Mouse (Mus musculus) midbrain, embryonic 13.5 days (tissue): ENCODE data around the gene Tmem25. TPM values are rescaled to one million over a fixed set of nuclear protein-coding genes. Genes with fewer than 3 reads are reported as not detected.
"Not testable (repeated sequence)": the region's sequence is repeated elsewhere in the genome, so short reads cannot be mapped to it uniquely, and the experiment has no call there.

Source experiments
- ATAC-seq: fragments of 200-750 bp; cut with Nextera tagmentation; 2 replicates; pipeline ENCODE4 v1.8.0; 2017; ENCODE audit warnings: mild to moderate bottlenecking, moderate TSS enrichment, moderate library complexity
- H3K27ac ChIP-seq: fragments of 300-500 bp; sonication (generic); 2 replicates; pipeline ENCODE4 v1.5.1; 2015; ENCODE audit warnings: inconsistent platforms, mild to moderate bottlenecking, moderate library complexity
- H3K27me3 ChIP-seq: fragments of 300-500 bp; sonication (generic); 2 replicates; pipeline ENCODE4 v1.6.1; 2015; ENCODE audit warnings: mild to moderate bottlenecking, inconsistent platforms
- H3K36me3 ChIP-seq: fragments of 300-500 bp; sonication (generic); 2 replicates; pipeline ENCODE4 v1.6.1; 2015; ENCODE audit warnings: mild to moderate bottlenecking, inconsistent platforms
- H3K4me1 ChIP-seq: fragments of 300-500 bp; sonication (generic); replicated peaks from 2 replicates; pipeline ENCODE4 v1.6.1; 2015; ENCODE audit warnings: inconsistent platforms
- H3K4me2 ChIP-seq: fragments of 300-500 bp; sonication (generic); replicated peaks from 2 replicates; pipeline ENCODE4 v1.6.1; 2015; ENCODE audit warnings: moderate library complexity, mild to moderate bottlenecking, inconsistent platforms
- H3K4me3 ChIP-seq: fragments of 300-500 bp; sonication (generic); replicated peaks from 2 replicates; pipeline ENCODE4 v1.5.1; 2015; ENCODE audit warnings: mild to moderate bottlenecking, inconsistent platforms
- H3K9ac ChIP-seq: fragments of 300-500 bp; sonication (generic); replicated peaks from 2 replicates; pipeline ENCODE4 v1.6.1; 2015; ENCODE audit warnings: mild to moderate bottlenecking, inconsistent platforms
- H3K9me3 ChIP-seq: fragments of 300-500 bp; sonication (generic); 2 replicates; pipeline ENCODE4 v1.6.1; 2016; ENCODE audit warnings: mild to moderate bottlenecking, inconsistent platforms
- WGBS: fragments of 180-500 bp; shearing (Covaris S2); methylation state at CpG from one replicate; pipeline ENCODE4 v1.1.7; 2015; 5-methylcytosine and 5-hydroxymethylcytosine counted together
- polyA plus RNA-seq: library from polyadenylated mRNA; unstranded; fragments of >200 nt; fragmentation: Nextera tagmentation; extraction: Ambion mirVana; gene quantifications from 2 replicates; pipeline ENCODE4 v1.2.1, GENCODE M21; 2015

Tmem25 gene
- polyA plus RNA-seq, 1 experiment from 2014 or later = 9.2 TPM

GRCm38 (mm10) chr9:44768029-44768394 is 31.1 kb downstream of the Tmem25 start:
- Histone ChIP-seq H3K4me1 (peaks cover 18% of the 10 kb centered on the region), H3K4me2 (peak overlapping the region; percentile 74), H3K4me3 (peak overlapping the region; percentile 91), H3K27ac (peak overlapping the region; percentile 51; the same call in 1 of the 2 replicates)
- ATAC-seq, H3K9ac ChIP-seq, H3K27me3 ChIP-seq, H3K36me3 ChIP-seq, H3K9me3 ChIP-seq: not testable (repeated sequence)
- 46% methylated on average over 7 of the region's 9 CpGs for WGBS

- no peaks in the 10 kb centered on the region for H3K36me3 ChIP-seq
- peak within 1 kb of the TSS; percentile 96 for H3K27ac ChIP-seq
- no peaks in the 10 kb centered on the region for H3K9me3 ChIP-seq
- peak; percentile 94 for ATAC-seq
- peaks cover 21% of the 10 kb centered on the region for H3K4me1 ChIP-seq
- WGBS = under 1% methylated on average over 78 of the region's 82 CpGs
- H3K27me3 ChIP-seq = no peaks in the 10 kb centered on the region
- peak within 1 kb of the TSS; percentile 96 for H3K9ac ChIP-seq
- peak within 1 kb of the TSS; percentile 74 for H3K4me2 ChIP-seq
- peak within 1 kb of the TSS; percentile 91 for H3K4me3 ChIP-seq
Measured at GRCm38 (mm10) chr9:44767101-44768028, 31.7 kb downstream of the Tmem25 start, which contains the start of the genes Arcn1 and Ift46. Arcn1 (minus strand) TSS chr9:44767845. Ift46 (plus strand) TSS chr9:44767908.

- Histone ChIP-seq H3K27ac (no peak overlapping the region), H3K4me1 (peaks cover 11% of the 10 kb centered on the region), H3K4me2 (no peak overlapping the region), H3K36me3 (peaks cover 22% of the 10 kb centered on the region), H3K4me3 (no peak overlapping the region), H3K9ac (no peak overlapping the region), H3K27me3 (no peaks in the 10 kb centered on the region), H3K9me3 (no peaks in the 10 kb centered on the region)
- no peak for ATAC-seq
- WGBS = 82% methylated on average over 2 of the region's 2 CpGs
Measured at GRCm38 (mm10) chr9:44760873-44761272, 38.2 kb downstream of the Tmem25 start.

GRCm38 (mm10) chr9:44748473-44748872 is 50.6 kb downstream of the Tmem25 start:
- WGBS = 96% methylated on average over 7 of the region's 7 CpGs
- no peaks in the 10 kb centered on the region for H3K4me1 ChIP-seq
- H3K36me3 ChIP-seq = peaks cover 89% of the 10 kb centered on the region
- H3K9me3 ChIP-seq = no peaks in the 10 kb centered on the region
- H3K27me3 ChIP-seq = no peaks in the 10 kb centered on the region
- H3K4me2 ChIP-seq = no peak overlapping the region
- H3K9ac ChIP-seq = no peak overlapping the region
- no peak overlapping the region for H3K4me3 ChIP-seq
- ATAC-seq = no peak
- H3K27ac ChIP-seq = no peak overlapping the region

- WGBS = 87% methylated on average over 3 of the region's 3 CpGs
- no peak for ATAC-seq
- no peak overlapping the region for H3K27ac ChIP-seq
- H3K4me2 ChIP-seq = no peak overlapping the region
- no peaks in the 10 kb centered on the region for H3K9me3 ChIP-seq
- no peak overlapping the region for H3K4me3 ChIP-seq
- peaks cover 92% of the 10 kb centered on the region for H3K36me3 ChIP-seq
- no peaks in the 10 kb centered on the region for H3K4me1 ChIP-seq
- H3K27me3 ChIP-seq = no peaks in the 10 kb centered on the region
- H3K9ac ChIP-seq = no peak overlapping the region
Measured at GRCm38 (mm10) chr9:44747341-44747740, 51.8 kb downstream of the Tmem25 start.

GRCm38 (mm10) chr9:44746666-44747065 is 52.4 kb downstream of the Tmem25 start:
- ATAC-seq = no peak
- 92% methylated on average over 3 of the region's 3 CpGs for WGBS
- Histone ChIP-seq H3K27ac (no peak overlapping the region), H3K9me3 (no peaks in the 10 kb centered on the region), H3K36me3 (peaks cover 88% of the 10 kb centered on the region), H3K4me3 (no peak overlapping the region), H3K9ac (no peak overlapping the region), H3K27me3 (no peaks in the 10 kb centered on the region), H3K4me1 (no peaks in the 10 kb centered on the region), H3K4me2 (no peak overlapping the region)

GRCm38 (mm10) chr9:44745371-44745770 is 53.7 kb downstream of the Tmem25 start:
- WGBS = 96% methylated on average over 7 of the region's 7 CpGs
- Histone ChIP-seq H3K27ac (no peak overlapping the region), H3K4me2 (no peak overlapping the region), H3K27me3 (no peaks in the 10 kb centered on the region), H3K4me3 (no peak overlapping the region), H3K4me1 (no peaks in the 10 kb centered on the region), H3K9ac (no peak overlapping the region), H3K9me3 (no peaks in the 10 kb centered on the region), H3K36me3 (peaks cover 84% of the 10 kb centered on the region)
- ATAC-seq = no peak

Other genes with a start within 250 kb of the Tmem25 start
- gene Cxcr5, start 237.4 kb downstream of the Tmem25 start, polyA plus RNA-seq = not detected in 2 replicates
- gene Ddx6, start 194.4 kb downstream of the Tmem25 start, polyA plus RNA-seq = 27.5 and 28.1 TPM in 2 replicates
- gene Treh, start 126.1 kb downstream of the Tmem25 start, polyA plus RNA-seq = not detected in 2 replicates
- gene Phldb1, start 64.1 kb downstream of the Tmem25 start, polyA plus RNA-seq = 47.9 and 55.5 TPM in 2 replicates
- 142 and 145 TPM in 2 replicates for gene Arcn1, start 31.5 kb downstream of the Tmem25 start, polyA plus RNA-seq
- gene Ift46, start 31.4 kb downstream of the Tmem25 start, polyA plus RNA-seq = 171 and 183 TPM in 2 replicates
- not detected in 2 replicates for gene Ttc36, start 3.8 kb upstream of the Tmem25 start, polyA plus RNA-seq
- gene Kmt2a, start 82.0 kb upstream of the Tmem25 start, polyA plus RNA-seq = 21.4 and 24.7 TPM in 2 replicates
- gene Atp5l, start 121.4 kb upstream of the Tmem25 start, polyA plus RNA-seq = 725 and 775 TPM in 2 replicates
- gene Ube4a, start 166.3 kb upstream of the Tmem25 start, polyA plus RNA-seq = 36.9 and 39.5 TPM in 2 replicates
- gene Cd3g, start 181.1 kb upstream of the Tmem25 start, polyA plus RNA-seq = not detected in 2 replicates
- not detected in 2 replicates for gene Cd3d, start 182.5 kb upstream of the Tmem25 start, polyA plus RNA-seq
- gene Cd3e, start 210.3 kb upstream of the Tmem25 start, polyA plus RNA-seq = not detected in 2 replicates
- gene Mpzl2, start 240.5 kb upstream of the Tmem25 start, polyA plus RNA-seq = 0.30 and 0.36 TPM in 2 replicates